Mouse (Mus musculus) cerebellum, postnatal 14 days (tissue): ENCODE data around the gene Enthd1.
"Not testable (repeated sequence)": the region's sequence is repeated elsewhere in the genome, so short reads cannot be mapped to it uniquely, and the experiment has no call there.

Experiments used
- DNase-seq, 2 experiments: peaks; one replicate each; pipeline ENCODE4 v3.0.0; 2021; ENCODE audit warnings: mixed read lengths in 2 of 2

Enthd1 gene

GRCm38 (mm10) chr15:80532281-80533072 is 32.5 kb downstream of the Enthd1 start:
- DNase-seq = no peak

- DNase-seq = no peak
Observed at GRCm38 (mm10) chr15:80531026-80531425, 33.9 kb downstream of the Enthd1 start.

GRCm38 (mm10) chr15:80529955-80530869 is 34.7 kb downstream of the Enthd1 start:
- DNase-seq = peak; percentile 18 to 32

GRCm38 (mm10) chr15:80521661-80522388 is 43.1 kb downstream of the Enthd1 start:
- no peak for DNase-seq

- DNase-seq = no peak
Observed at GRCm38 (mm10) chr15:80519931-80520330, 45.0 kb downstream of the Enthd1 start.

GRCm38 (mm10) chr15:80518567-80519223 is 46.3 kb downstream of the Enthd1 start:
- DNase-seq = no peak

GRCm38 (mm10) chr15:80517996-80518395 is 47.0 kb downstream of the Enthd1 start:
- DNase-seq = peak; percentile 24 to 43

- DNase-seq = no peak
Observed at GRCm38 (mm10) chr15:80516525-80516924, 48.4 kb downstream of the Enthd1 start.

- peak in 1 of 2 experiments; percentile 55 for DNase-seq
Observed at GRCm38 (mm10) chr15:80505086-80505485, 59.9 kb downstream of the Enthd1 start.

- DNase-seq = not testable (repeated sequence)
Observed at GRCm38 (mm10) chr15:80503155-80503554, 61.8 kb downstream of the Enthd1 start.

GRCm38 (mm10) chr15:80502741-80503140 is 62.2 kb downstream of the Enthd1 start:
- no peak for DNase-seq

- DNase-seq = peak; percentile 52 to 64
Observed at GRCm38 (mm10) chr15:80501106-80502096, 63.6 kb downstream of the Enthd1 start.

- no peak for DNase-seq
Observed at GRCm38 (mm10) chr15:80500426-80500825, 64.5 kb downstream of the Enthd1 start.

- DNase-seq = not testable (repeated sequence)
Observed at GRCm38 (mm10) chr15:80497733-80498132, 67.2 kb downstream of the Enthd1 start.

- no peak for DNase-seq
Observed at GRCm38 (mm10) chr15:80491505-80491904, 73.5 kb downstream of the Enthd1 start.

GRCm38 (mm10) chr15:80490151-80490550 is 74.8 kb downstream of the Enthd1 start:
- DNase-seq = peak; percentile 26 to 29

- DNase-seq = no peak
Observed at GRCm38 (mm10) chr15:80488658-80489057, 76.3 kb downstream of the Enthd1 start.

GRCm38 (mm10) chr15:80485601-80486000 is 79.4 kb downstream of the Enthd1 start:
- no peak for DNase-seq

- peak; percentile 56 to 71 for DNase-seq
Observed at GRCm38 (mm10) chr15:80483041-80483705, 81.8 kb downstream of the Enthd1 start.

- DNase-seq = no peak
Observed at GRCm38 (mm10) chr15:80482348-80482747, 82.6 kb downstream of the Enthd1 start.
